Mouse (Mus musculus) forebrain, postnatal 0 days (tissue): Measurements from ENCODE around the gene C1qc. TPM values are rescaled to one million over a fixed set of nuclear protein-coding genes. Genes with fewer than 3 reads are reported as not detected.

Experiments
- ATAC-seq: fragments of 200-750 bp; cut with Nextera tagmentation; 2 replicates; pipeline ENCODE4 v1.8.0; 2017; ENCODE audit warnings: mild to moderate bottlenecking, moderate library complexity
- DNase-seq: peaks from one replicate; pipeline ENCODE4 v3.0.0-alpha.2; 2015
- H3K27ac ChIP-seq: fragments of 300-500 bp; sonication (generic); 2 replicates; pipeline ENCODE4 v1.5.1; 2014; ENCODE audit warnings: low read depth, mild to moderate bottlenecking, antibody characterized with exemption, low read length, moderate library complexity, mixed read lengths
- H3K27me3 ChIP-seq: fragments of 300-500 bp; sonication (generic); 2 replicates; pipeline ENCODE4 v1.6.1; 2014; ENCODE audit warnings: mild to moderate bottlenecking, low read length, mixed read lengths; ENCODE audit not compliant: insufficient read depth
- H3K36me3 ChIP-seq: fragments of 300-500 bp; sonication (generic); 2 replicates; pipeline ENCODE4 v1.6.1; 2014; ENCODE audit warnings: mild to moderate bottlenecking, moderate library complexity; ENCODE audit not compliant: insufficient read depth
- H3K4me1 ChIP-seq: fragments of 300-500 bp; sonication (generic); 2 replicates; pipeline ENCODE4 v1.6.1; 2014; ENCODE audit warnings: antibody characterized with exemption; ENCODE audit not compliant: insufficient read depth
- H3K4me2 ChIP-seq: fragments of 300-500 bp; sonication (generic); 2 replicates; pipeline ENCODE4 v1.6.1; 2014; ENCODE audit warnings: low read depth, mild to moderate bottlenecking, moderate library complexity
- H3K4me3 ChIP-seq: fragments of 300-500 bp; sonication (generic); 2 replicates; pipeline ENCODE4 v1.5.1; 2014; ENCODE audit warnings: low read depth, low read length, mixed read lengths
- H3K9ac ChIP-seq: fragments of 300-500 bp; sonication (generic); 2 replicates; pipeline ENCODE4 v1.6.1; 2014; ENCODE audit warnings: mild to moderate bottlenecking
- H3K9me3 ChIP-seq: fragments of 300-500 bp; sonication (generic); 2 replicates; pipeline ENCODE4 v1.6.1; 2016; ENCODE audit warnings: low read length
- CTCF ChIP-seq: sonication (generic); IDR thresholded peaks from 2 replicates; pipeline ENCODE4 v1.5.1; 2016; ENCODE audit warnings: antibody characterized with exemption, control low read depth, low read depth
- WGBS: fragments of 180-500 bp; shearing (Covaris S2); extraction: QIAGEN DNeasy Blood & Tissue Kit; methylation state at CpG from one replicate; pipeline ENCODE4 v1.1.7; 2014; 5-methylcytosine and 5-hydroxymethylcytosine counted together
- polyA plus RNA-seq: library from polyadenylated mRNA; unstranded; fragments of >200 nt; fragmentation: Nextera tagmentation; extraction: Ambion mirVana; gene quantifications from 2 replicates; pipeline ENCODE4 v1.2.1, GENCODE M21; 2015
- total RNA-seq: library from RNA; depleted of rRNA; stranded (reverse); fragments of >200 nt; gene quantifications from 2 replicates; pipeline ENCODE4 v1.2.3, GENCODE M21; 2014

C1qc gene
- total and polyA plus RNA-seq, 2 experiments from 2014 or later, result 46.1 to 64.6 TPM

GRCm38 (mm10) chr4:136924529-136924928, 31.7 kb upstream of the C1qc start:
- Histone ChIP-seq H3K4me1 (no peaks in the 10 kb centered on the region), H3K27ac (no peak overlapping the region), H3K36me3 (no peaks in the 10 kb centered on the region), H3K27me3 (peaks cover 8% of the 10 kb centered on the region; the same call in 1 of the 2 replicates), H3K4me3 (no peak overlapping the region), H3K9ac (no peak overlapping the region), H3K9me3 (no peaks in the 10 kb centered on the region), H3K4me2 (no peak overlapping the region)
- no peak for ATAC-seq
- TF ChIP-seq CTCF, result no peak
- 10% methylated on average over 6 of the region's 6 CpGs for WGBS
- no peak for DNase-seq

DNA sequence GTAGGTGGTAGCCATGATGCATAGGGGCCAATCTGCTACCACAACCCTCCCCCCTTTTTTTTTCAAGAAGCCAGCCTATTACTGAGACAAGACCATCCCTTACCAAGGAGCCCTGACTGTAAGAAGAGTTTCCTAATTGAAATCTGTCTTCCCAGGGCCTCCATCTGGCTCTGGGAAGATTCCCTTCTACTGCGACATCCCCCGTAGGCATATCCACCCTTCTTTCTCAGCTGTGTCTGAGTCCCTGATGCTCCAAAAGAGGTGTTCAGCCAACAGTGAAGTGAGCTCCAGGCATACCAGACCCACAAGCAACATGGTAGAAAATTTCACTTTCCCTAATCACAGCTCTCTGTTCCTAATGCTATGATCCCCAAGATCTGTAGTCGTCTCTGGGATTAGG, 26.7 kb upstream of the C1qc start:
- ATAC-seq (peak; percentile 29; the same call in 1 of the 2 replicates), DNase-seq (peak; percentile 48)
- H3K4me2 ChIP-seq, result no peak overlapping the region
- H3K36me3 ChIP-seq, result no peaks in the 10 kb centered on the region
- H3K9me3 ChIP-seq, result no peaks in the 10 kb centered on the region
- no peak overlapping the region for H3K27ac ChIP-seq
- no peak overlapping the region for H3K4me3 ChIP-seq
- WGBS, result 74% methylated on average over 3 of the region's 3 CpGs
- peaks cover 6% of the 10 kb centered on the region; the same call in 1 of the 2 replicates for H3K27me3 ChIP-seq
- H3K4me1 ChIP-seq, result peaks cover 6% of the 10 kb centered on the region; the same call in 1 of the 2 replicates
- no peak for TF ChIP-seq CTCF
- no peak overlapping the region for H3K9ac ChIP-seq

- H3K4me3 ChIP-seq, result no peak overlapping the region
- no peak overlapping the region for H3K9ac ChIP-seq
- H3K4me1 ChIP-seq, result peaks cover 6% of the 10 kb centered on the region; the same call in 1 of the 2 replicates
- no peak for TF ChIP-seq CTCF
- H3K9me3 ChIP-seq, result no peaks in the 10 kb centered on the region
- 0 out of 2 replicates have a peak, but pooled peaks cover 6% of the 10 kb centered on the region for H3K27me3 ChIP-seq
- 80% methylated on average over 8 of the region's 8 CpGs for WGBS
- no peak overlapping the region for H3K4me2 ChIP-seq
- H3K27ac ChIP-seq, result no peak overlapping the region
- no peaks in the 10 kb centered on the region for H3K36me3 ChIP-seq
- DNase-seq, result no peak
- no peak for ATAC-seq
Measured at GRCm38 (mm10) chr4:136918834-136919233, 26.0 kb upstream of the C1qc start.

DNA sequence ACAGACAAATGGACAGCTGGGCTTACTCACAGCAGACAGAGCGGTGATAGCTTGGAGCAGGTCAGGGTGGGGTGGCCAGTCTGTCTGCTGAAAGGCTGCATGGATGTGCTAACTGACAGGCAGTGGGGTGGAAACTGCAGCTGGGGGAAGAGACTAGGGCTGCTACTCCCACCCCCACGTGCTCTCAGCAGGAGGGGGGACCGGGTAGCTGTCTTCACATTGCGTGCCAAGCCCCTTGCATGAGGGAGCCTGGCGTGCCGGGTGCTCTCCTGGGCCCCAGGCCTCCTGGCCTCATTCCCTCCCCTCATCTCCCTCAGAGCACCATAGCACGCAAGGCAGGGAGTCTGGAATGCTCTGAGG, 24.3 kb upstream of the C1qc start:
- H3K9ac ChIP-seq, result no peak overlapping the region
- no peak overlapping the region for H3K4me2 ChIP-seq
- no peak for TF ChIP-seq CTCF
- H3K36me3 ChIP-seq, result no peaks in the 10 kb centered on the region
- 23% methylated on average over 7 of the region's 7 CpGs for WGBS
- DNase-seq, result no peak
- peaks cover 6% of the 10 kb centered on the region; the same call in 1 of the 2 replicates for H3K4me1 ChIP-seq
- no peak overlapping the region for H3K27ac ChIP-seq
- ATAC-seq, result no peak
- H3K27me3 ChIP-seq, result peaks cover 4% of the 10 kb centered on the region; the same call in 1 of the 2 replicates
- no peak overlapping the region for H3K4me3 ChIP-seq
- H3K9me3 ChIP-seq, result no peaks in the 10 kb centered on the region

GRCm38 (mm10) chr4:136916359-136917164, 23.7 kb upstream of the C1qc start:
- no peak overlapping the region for H3K4me2 ChIP-seq
- H3K36me3 ChIP-seq, result no peaks in the 10 kb centered on the region
- no peak overlapping the region for H3K9ac ChIP-seq
- H3K4me3 ChIP-seq, result no peak overlapping the region
- no peak overlapping the region for H3K27ac ChIP-seq
- DNase-seq (no peak), ATAC-seq (no peak)
- 33% methylated on average over 20 of the region's 20 CpGs for WGBS
- peaks cover 6% of the 10 kb centered on the region; the same call in 1 of the 2 replicates for H3K4me1 ChIP-seq
- H3K27me3 ChIP-seq, result peaks cover 4% of the 10 kb centered on the region; the same call in 1 of the 2 replicates
- TF ChIP-seq CTCF, result no peak
- no peaks in the 10 kb centered on the region for H3K9me3 ChIP-seq

DNA sequence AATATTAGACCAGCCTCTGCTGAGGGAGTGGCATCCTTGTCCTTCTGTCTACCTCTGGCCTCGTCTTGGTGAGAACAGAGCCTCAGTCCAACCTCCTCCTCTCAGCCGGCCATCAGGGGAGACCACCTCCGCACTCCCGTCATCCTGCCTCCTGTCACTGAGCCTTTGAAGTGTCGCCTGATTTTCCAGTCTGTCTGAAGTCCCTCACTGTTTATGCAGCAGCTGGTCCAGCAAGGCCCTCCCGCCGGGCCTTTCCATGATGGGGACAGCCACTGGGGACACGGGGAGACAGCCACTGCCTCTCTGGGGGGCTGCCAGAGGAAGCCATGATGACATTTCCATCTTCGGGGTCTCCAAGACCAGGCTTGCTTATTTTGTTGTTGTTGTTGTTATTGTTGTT, 20.0 kb upstream of the C1qc start:
- peaks cover 11% of the 10 kb centered on the region for H3K27me3 ChIP-seq
- WGBS, result 19% methylated on average over 9 of the region's 9 CpGs
- no peaks in the 10 kb centered on the region for H3K36me3 ChIP-seq
- ATAC-seq (no peak), DNase-seq (no peak)
- H3K9me3 ChIP-seq, result no peaks in the 10 kb centered on the region
- no peak overlapping the region for H3K9ac ChIP-seq
- no peak overlapping the region for H3K27ac ChIP-seq
- no peak for TF ChIP-seq CTCF
- H3K4me2 ChIP-seq, result no peak overlapping the region
- peaks cover 6% of the 10 kb centered on the region; the same call in 1 of the 2 replicates for H3K4me1 ChIP-seq
- no peak overlapping the region for H3K4me3 ChIP-seq

- peaks cover 4% of the 10 kb centered on the region; the same call in 1 of the 2 replicates for H3K4me1 ChIP-seq
- H3K36me3 ChIP-seq, result no peaks in the 10 kb centered on the region
- no peak overlapping the region for H3K4me3 ChIP-seq
- H3K9me3 ChIP-seq, result no peaks in the 10 kb centered on the region
- ATAC-seq (no peak), DNase-seq (no peak)
- TF ChIP-seq CTCF, result no peak
- H3K9ac ChIP-seq, result no peak overlapping the region
- no peak overlapping the region for H3K27ac ChIP-seq
- WGBS, result 40% methylated on average over 9 of the region's 9 CpGs
- peaks cover 16% of the 10 kb centered on the region for H3K27me3 ChIP-seq
- 0 out of 2 replicates have a peak overlapping the region, but pooled peaks have one; percentile 13 for H3K4me2 ChIP-seq
Measured at GRCm38 (mm10) chr4:136911804-136912203, 18.9 kb upstream of the C1qc start.
